Mouse (Mus musculus) midbrain, embryonic 14.5 days (tissue): Measurements from ENCODE around the gene Hnrnpd. TPM values are rescaled to one million over a fixed set of nuclear protein-coding genes. Genes with fewer than 3 reads are reported as not detected.

ENCODE experiments used
- ATAC-seq: fragments of 200-750 bp; cut with Nextera tagmentation; 2 replicates; pipeline ENCODE4 v1.8.0; 2017; ENCODE audit warnings: moderate number of reproducible peaks, moderate library complexity; ENCODE audit not compliant: low FRiP score, low TSS enrichment
- DNase-seq: peaks from one replicate; pipeline ENCODE4 v3.0.0-alpha.2; 2015
- H3K27ac ChIP-seq: fragments of 300-500 bp; sonication (generic); replicated peaks from 2 replicates; pipeline ENCODE4 v1.5.1; 2014; ENCODE audit warnings: mild to moderate bottlenecking, low read depth, low read length, moderate library complexity
- H3K27me3 ChIP-seq: fragments of 300-500 bp; sonication (generic); 2 replicates; pipeline ENCODE4 v1.6.1; 2014; ENCODE audit warnings: low read length, control low read depth, mixed read lengths; ENCODE audit not compliant: control insufficient read depth, insufficient read depth
- H3K36me3 ChIP-seq: fragments of 300-500 bp; sonication (generic); 2 replicates; pipeline ENCODE4 v1.6.1; 2014; ENCODE audit warnings: low read length, control low read depth; ENCODE audit not compliant: control insufficient read depth, insufficient read depth
- H3K4me1 ChIP-seq: fragments of 300-500 bp; sonication (generic); 2 replicates; pipeline ENCODE4 v1.6.1; 2014; ENCODE audit warnings: mild to moderate bottlenecking, antibody characterized with exemption, low read length, control low read depth; ENCODE audit not compliant: control insufficient read depth, insufficient read depth
- H3K4me2 ChIP-seq: fragments of 300-500 bp; sonication (generic); 2 replicates; pipeline ENCODE4 v1.6.1; 2014; ENCODE audit warnings: mild to moderate bottlenecking, low read length, moderate library complexity
- H3K4me3 ChIP-seq: fragments of 300-500 bp; sonication (generic); replicated peaks from 2 replicates; pipeline ENCODE4 v1.5.1; 2014; ENCODE audit warnings: low read depth, low read length
- H3K9ac ChIP-seq: fragments of 300-500 bp; sonication (generic); replicated peaks from 2 replicates; pipeline ENCODE4 v1.6.1; 2014; ENCODE audit warnings: mild to moderate bottlenecking, low read length, moderate library complexity
- H3K9me3 ChIP-seq: fragments of 300-500 bp; sonication (generic); 2 replicates; pipeline ENCODE4 v1.6.1; 2016; ENCODE audit warnings: low read length, control low read depth, mixed read lengths; ENCODE audit not compliant: control insufficient read depth
- WGBS: fragments of 180-500 bp; shearing (Covaris S2); extraction: QIAGEN DNeasy Blood & Tissue Kit; methylation state at CpG from one replicate; pipeline ENCODE4 v1.1.7; 2014; 5-methylcytosine and 5-hydroxymethylcytosine counted together
- polyA plus RNA-seq: library from polyadenylated mRNA; unstranded; fragments of >200 nt; fragmentation: Nextera tagmentation; extraction: Ambion mirVana; gene quantifications from 2 replicates; pipeline ENCODE4 v1.2.1, GENCODE M21; 2014

Hnrnpd gene
- polyA plus RNA-seq: 134 and 147 TPM in 2 replicates

DNA sequence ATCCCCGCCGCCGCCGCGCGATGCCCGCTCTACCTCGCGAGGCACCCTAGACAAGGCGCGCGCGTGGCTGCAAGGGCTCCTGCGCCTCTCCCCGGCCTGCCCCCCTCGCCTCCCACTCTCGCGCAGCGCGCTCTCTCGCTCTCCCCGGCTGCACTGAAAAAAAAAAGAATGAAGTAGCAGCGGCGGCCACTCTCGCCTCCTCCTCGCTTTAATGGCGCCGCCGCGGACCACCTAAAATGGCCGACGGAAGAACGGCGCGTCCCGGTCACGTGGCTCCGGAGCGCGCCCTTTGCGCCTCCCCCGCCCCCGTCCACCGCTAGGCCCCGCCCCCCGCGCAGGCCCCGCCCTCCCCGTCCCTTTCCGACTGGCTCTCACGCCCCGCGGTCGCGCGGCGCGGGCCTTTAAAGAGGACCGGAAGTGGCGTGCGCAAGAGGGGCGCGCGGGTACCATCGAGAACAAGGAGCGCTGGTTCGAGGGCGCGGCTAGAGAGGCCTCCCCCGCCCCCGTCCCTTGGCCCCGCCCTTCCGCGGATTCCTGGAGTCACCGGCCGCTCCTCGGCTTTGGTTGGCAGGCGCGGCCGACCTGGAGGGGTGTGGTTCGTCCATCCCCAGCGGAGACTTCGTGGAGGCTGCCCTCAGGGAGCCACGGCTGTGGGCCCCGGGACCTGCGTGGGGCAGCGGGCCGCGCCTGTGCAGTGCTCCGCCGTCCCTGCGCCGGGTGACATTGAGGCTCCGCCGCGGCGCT is at the start of gene Hnrnpd, which contains the start of gene 4930524J08Rik:
Gene Hnrnpd (minus strand): TSS at position 240 of the 744 bp plus-strand sequence.
Gene 4930524J08Rik (plus strand): TSS at position 363 of the 744 bp plus-strand sequence.
- peak within 1 kb of the TSS; percentile 91 for H3K4me2 ChIP-seq
- under 1% methylated on average over 96 of the region's 97 CpGs for WGBS
- ATAC-seq (peak; percentile 98), DNase-seq (peak; percentile 100)
- no peaks in the 10 kb centered on the region for H3K9me3 ChIP-seq
- H3K27ac ChIP-seq: peak within 1 kb of the TSS; percentile 98
- no peaks in the 10 kb centered on the region for H3K36me3 ChIP-seq
- no peaks in the 10 kb centered on the region for H3K27me3 ChIP-seq
- H3K4me3 ChIP-seq: peak within 1 kb of the TSS; percentile 92
- H3K4me1 ChIP-seq: peaks cover 24% of the 10 kb centered on the region
- peak within 1 kb of the TSS; percentile 92 for H3K9ac ChIP-seq

GRCm38 (mm10) chr5:100024868-100025267 is 46.1 kb upstream of the Hnrnpd start:
- no peak for DNase-seq
- H3K4me3 ChIP-seq: no peak overlapping the region
- no peak overlapping the region for H3K27ac ChIP-seq
- H3K9me3 ChIP-seq: no peaks in the 10 kb centered on the region
- no peak overlapping the region for H3K9ac ChIP-seq
- 76% methylated on average over 1 of the region's 1 CpGs for WGBS
- no peaks in the 10 kb centered on the region for H3K4me1 ChIP-seq
- ATAC-seq: no peak
- H3K27me3 ChIP-seq: no peaks in the 10 kb centered on the region
- no peaks in the 10 kb centered on the region for H3K36me3 ChIP-seq
- H3K4me2 ChIP-seq: no peak overlapping the region

DNA sequence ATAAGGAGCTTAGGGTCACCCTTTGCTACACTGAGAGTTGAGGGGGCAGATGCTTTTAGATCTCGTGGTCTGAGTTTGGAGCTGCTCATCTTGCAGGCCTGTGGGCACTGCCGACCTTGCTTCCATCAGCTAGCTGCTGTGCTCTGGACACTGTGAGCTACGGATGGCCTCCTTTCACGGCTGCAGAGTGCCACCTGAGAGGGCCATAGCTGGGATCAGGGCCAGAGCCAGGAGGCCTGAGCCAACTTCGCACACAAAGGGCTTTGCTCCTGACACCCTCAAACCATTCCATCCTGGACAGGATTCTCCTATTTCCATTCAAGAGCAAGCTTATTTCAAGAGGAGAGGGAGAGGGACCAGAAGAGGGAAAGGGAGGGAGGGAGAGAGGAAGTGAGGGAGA is 45.7 kb upstream of the Hnrnpd start:
- Histone ChIP-seq H3K4me2 (no peak overlapping the region), H3K36me3 (no peaks in the 10 kb centered on the region), H3K4me3 (no peak overlapping the region), H3K9ac (no peak overlapping the region), H3K27me3 (no peaks in the 10 kb centered on the region), H3K4me1 (no peaks in the 10 kb centered on the region), H3K9me3 (no peaks in the 10 kb centered on the region), H3K27ac (no peak overlapping the region)
- DNase-seq (no peak), ATAC-seq (no peak)
- 80% methylated on average over 5 of the region's 5 CpGs for WGBS

- no peaks in the 10 kb centered on the region for H3K36me3 ChIP-seq
- H3K9me3 ChIP-seq: no peaks in the 10 kb centered on the region
- H3K27ac ChIP-seq: no peak overlapping the region
- H3K27me3 ChIP-seq: no peaks in the 10 kb centered on the region
- H3K4me1 ChIP-seq: no peaks in the 10 kb centered on the region
- DNase-seq (no peak), ATAC-seq (no peak)
- H3K4me2 ChIP-seq: no peak overlapping the region
- H3K4me3 ChIP-seq: no peak overlapping the region
- H3K9ac ChIP-seq: no peak overlapping the region
Observed at GRCm38 (mm10) chr5:100020089-100020488, 41.4 kb upstream of the Hnrnpd start.

- Histone ChIP-seq H3K9me3 (no peaks in the 10 kb centered on the region), H3K4me1 (no peaks in the 10 kb centered on the region), H3K27me3 (no peaks in the 10 kb centered on the region), H3K9ac (no peak overlapping the region), H3K4me2 (no peak overlapping the region), H3K4me3 (no peak overlapping the region), H3K27ac (no peak overlapping the region), H3K36me3 (no peaks in the 10 kb centered on the region)
- ATAC-seq (no peak), DNase-seq (no peak)
- 92% methylated on average over 9 of the region's 9 CpGs for WGBS
Observed at GRCm38 (mm10) chr5:100012599-100012998, 33.9 kb upstream of the Hnrnpd start.

- Histone ChIP-seq H3K36me3 (no peaks in the 10 kb centered on the region), H3K27ac (no peak overlapping the region), H3K4me3 (no peak overlapping the region), H3K4me2 (no peak overlapping the region), H3K27me3 (no peaks in the 10 kb centered on the region), H3K9ac (no peak overlapping the region), H3K4me1 (no peaks in the 10 kb centered on the region), H3K9me3 (no peaks in the 10 kb centered on the region)
- WGBS: 62% methylated on average over 3 of the region's 3 CpGs
- ATAC-seq (no peak), DNase-seq (no peak)
Observed at GRCm38 (mm10) chr5:100008485-100008884, 29.7 kb upstream of the Hnrnpd start.

DNA sequence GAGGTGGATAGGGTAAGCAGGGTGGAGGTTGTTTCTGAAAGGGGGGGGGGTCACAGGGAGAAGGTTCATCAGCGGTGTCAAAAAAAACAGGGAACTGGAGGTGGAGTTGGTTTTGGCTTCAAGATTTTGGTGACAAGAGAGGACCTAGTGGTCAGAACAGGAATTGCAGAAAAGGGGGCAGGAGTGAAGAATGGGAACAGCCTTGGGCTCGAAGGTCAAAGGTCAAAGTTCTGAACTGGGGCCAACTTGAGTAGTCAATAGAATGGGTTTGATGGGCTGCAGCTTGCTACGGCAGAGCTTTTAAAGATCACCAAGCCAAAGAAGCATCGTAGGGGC is 28.3 kb upstream of the Hnrnpd start:
- no peaks in the 10 kb centered on the region for H3K4me1 ChIP-seq
- ATAC-seq (no peak), DNase-seq (no peak)
- H3K27ac ChIP-seq: no peak overlapping the region
- H3K27me3 ChIP-seq: no peaks in the 10 kb centered on the region
- H3K9ac ChIP-seq: no peak overlapping the region
- H3K9me3 ChIP-seq: no peaks in the 10 kb centered on the region
- 84% methylated on average over 4 of the region's 4 CpGs for WGBS
- H3K4me2 ChIP-seq: no peak overlapping the region
- H3K36me3 ChIP-seq: no peaks in the 10 kb centered on the region
- H3K4me3 ChIP-seq: no peak overlapping the region

- H3K36me3 ChIP-seq: no peaks in the 10 kb centered on the region
- H3K27ac ChIP-seq: no peak overlapping the region
- DNase-seq: no peak
- WGBS: 92% methylated on average over 4 of the region's 4 CpGs
- no peaks in the 10 kb centered on the region for H3K27me3 ChIP-seq
- H3K9ac ChIP-seq: no peak overlapping the region
- no peak overlapping the region for H3K4me3 ChIP-seq
- H3K9me3 ChIP-seq: no peaks in the 10 kb centered on the region
- ATAC-seq: no peak
- H3K4me1 ChIP-seq: no peaks in the 10 kb centered on the region
- no peak overlapping the region for H3K4me2 ChIP-seq
Observed at GRCm38 (mm10) chr5:100006324-100007039, 27.7 kb upstream of the Hnrnpd start.

DNA sequence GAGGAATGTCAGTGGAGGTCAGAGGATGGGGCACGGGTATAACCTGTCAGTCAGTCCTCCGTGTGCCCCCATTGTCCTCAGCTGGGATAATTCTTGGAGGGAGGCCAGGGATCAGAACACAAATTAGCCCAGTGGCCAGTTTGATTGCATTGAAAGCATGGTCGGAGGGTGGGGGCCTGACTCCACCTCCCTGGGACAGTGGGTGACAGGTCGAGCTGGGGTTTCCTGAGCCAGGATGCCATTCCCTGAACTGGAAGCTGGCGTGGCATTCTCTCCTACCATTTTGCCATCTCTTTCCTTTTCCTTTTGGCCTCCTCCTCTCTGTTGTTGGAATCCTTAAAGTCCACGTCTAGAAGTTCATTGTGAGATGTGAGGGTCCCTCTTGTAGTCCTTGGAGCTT is 27.2 kb upstream of the Hnrnpd start:
- ATAC-seq (no peak), DNase-seq (no peak)
- Histone ChIP-seq H3K9ac (no peak overlapping the region), H3K36me3 (no peaks in the 10 kb centered on the region), H3K27me3 (no peaks in the 10 kb centered on the region), H3K4me1 (no peaks in the 10 kb centered on the region), H3K9me3 (no peaks in the 10 kb centered on the region), H3K4me3 (no peak overlapping the region), H3K27ac (no peak overlapping the region), H3K4me2 (no peak overlapping the region)
- WGBS: 82% methylated on average over 6 of the region's 6 CpGs
